Mouse (Mus musculus): ENCODE measurements around the gene Larp1b. TPM values are rescaled to one million over a fixed set of nuclear protein-coding genes. Genes with fewer than 3 reads are reported as not detected.

Gene Larp1b
- polyA plus RNA-seq, 1 experiment from 2014 or later = 5.0 TPM

- no peak overlapping the region for H3K9ac ChIP-seq
- WGBS = 84% methylated on average over 12 of the region's 12 CpGs
- no peaks in the 10 kb centered on the region for H3K9me3 ChIP-seq
- no peak overlapping the region for H3K27ac ChIP-seq
- H3K4me1 ChIP-seq (replicated peaks) = no peaks in the 10 kb centered on the region
- no peaks in the 10 kb centered on the region for H3K36me3 ChIP-seq
- no peak for ATAC-seq (ENCODE audit: low FRiP score)
- no peak overlapping the region for H3K4me2 ChIP-seq
- H3K4me3 ChIP-seq = no peak overlapping the region
- H3K27me3 ChIP-seq = no peaks in the 10 kb centered on the region
Measured at GRCm38 (mm10) chr3:41031286-41032210, 81.9 kb downstream of the Larp1b start.

GRCm38 (mm10) chr3:41038297-41038916, 88.8 kb downstream of the Larp1b start:
- no peak for ATAC-seq (ENCODE audit: low FRiP score)
- no peaks in the 10 kb centered on the region for H3K36me3 ChIP-seq
- no peak overlapping the region for H3K27ac ChIP-seq
- H3K9ac ChIP-seq = no peak overlapping the region
- no peak overlapping the region for H3K4me3 ChIP-seq
- H3K9me3 ChIP-seq = no peaks in the 10 kb centered on the region
- no peaks in the 10 kb centered on the region for H3K4me1 ChIP-seq (replicated peaks)
- no peak overlapping the region for H3K4me2 ChIP-seq
- H3K27me3 ChIP-seq = no peaks in the 10 kb centered on the region
- WGBS = 54% methylated on average over 5 of the region's 5 CpGs

- Histone ChIP-seq H3K4me1 (replicated peaks) (no peaks in the 10 kb centered on the region), H3K9me3 (no peaks in the 10 kb centered on the region), H3K4me2 (no peak overlapping the region), H3K36me3 (no peaks in the 10 kb centered on the region), H3K27ac (no peak overlapping the region), H3K9ac (no peak overlapping the region), H3K4me3 (no peak overlapping the region), H3K27me3 (no peaks in the 10 kb centered on the region)
- 69% methylated on average over 5 of the region's 5 CpGs for WGBS
- no peak for ATAC-seq (ENCODE audit: low FRiP score)
Measured at GRCm38 (mm10) chr3:41041241-41041640, 91.6 kb downstream of the Larp1b start.

- Histone ChIP-seq H3K4me1 (replicated peaks) (no peaks in the 10 kb centered on the region), H3K36me3 (no peaks in the 10 kb centered on the region), H3K4me3 (no peak overlapping the region), H3K4me2 (no peak overlapping the region), H3K27ac (no peak overlapping the region), H3K27me3 (no peaks in the 10 kb centered on the region), H3K9me3 (no peaks in the 10 kb centered on the region), H3K9ac (no peak overlapping the region)
- 0 out of 2 replicates have a peak, but pooled peaks have one; percentile 59 for ATAC-seq (ENCODE audit: low FRiP score)
- 82% methylated on average over 4 of the region's 4 CpGs for WGBS
Measured at GRCm38 (mm10) chr3:41042195-41042938, 92.7 kb downstream of the Larp1b start.

- no peak overlapping the region for H3K4me3 ChIP-seq
- ATAC-seq (ENCODE audit: low FRiP score) = no peak
- no peaks in the 10 kb centered on the region for H3K36me3 ChIP-seq
- H3K4me1 ChIP-seq (replicated peaks) = no peaks in the 10 kb centered on the region
- no peaks in the 10 kb centered on the region for H3K9me3 ChIP-seq
- H3K4me2 ChIP-seq = no peak overlapping the region
- H3K27me3 ChIP-seq = no peaks in the 10 kb centered on the region
- no peak overlapping the region for H3K27ac ChIP-seq
- 82% methylated on average over 11 of the region's 11 CpGs for WGBS
- H3K9ac ChIP-seq = no peak overlapping the region
Measured at GRCm38 (mm10) chr3:41043756-41044354, 94.2 kb downstream of the Larp1b start.

GRCm38 (mm10) chr3:41047838-41048237, 98.2 kb downstream of the Larp1b start:
- no peak overlapping the region for H3K4me3 ChIP-seq
- no peak for ATAC-seq (ENCODE audit: low FRiP score)
- no peaks in the 10 kb centered on the region for H3K9me3 ChIP-seq
- H3K9ac ChIP-seq = no peak overlapping the region
- no peak overlapping the region for H3K4me2 ChIP-seq
- H3K27me3 ChIP-seq = no peaks in the 10 kb centered on the region
- 75% methylated on average over 6 of the region's 6 CpGs for WGBS
- H3K36me3 ChIP-seq = no peaks in the 10 kb centered on the region
- no peak overlapping the region for H3K27ac ChIP-seq
- H3K4me1 ChIP-seq (replicated peaks) = no peaks in the 10 kb centered on the region

GRCm38 (mm10) chr3:41053334-41053733, 103.7 kb downstream of the Larp1b start:
- H3K27ac ChIP-seq = no peak overlapping the region
- H3K9me3 ChIP-seq = no peaks in the 10 kb centered on the region
- H3K36me3 ChIP-seq = no peaks in the 10 kb centered on the region
- no peak overlapping the region for H3K9ac ChIP-seq
- WGBS = 91% methylated on average over 3 of the region's 3 CpGs
- ATAC-seq (ENCODE audit: low FRiP score) = no peak
- H3K4me3 ChIP-seq = no peak overlapping the region
- H3K4me2 ChIP-seq = no peak overlapping the region
- H3K27me3 ChIP-seq = no peaks in the 10 kb centered on the region
- no peaks in the 10 kb centered on the region for H3K4me1 ChIP-seq (replicated peaks)

GRCm38 (mm10) chr3:41058395-41058794, 108.8 kb downstream of the Larp1b start:
- Histone ChIP-seq H3K27me3 (no peaks in the 10 kb centered on the region), H3K4me2 (no peak overlapping the region), H3K36me3 (peaks cover 1% of the 10 kb centered on the region; the same call in 1 of the 2 replicates), H3K27ac (no peak overlapping the region), H3K4me3 (no peak overlapping the region), H3K9me3 (no peaks in the 10 kb centered on the region), H3K9ac (no peak overlapping the region), H3K4me1 (replicated peaks) (no peaks in the 10 kb centered on the region)
- no peak for ATAC-seq (ENCODE audit: low FRiP score)
- 73% methylated on average over 2 of the region's 2 CpGs for WGBS

- ATAC-seq (ENCODE audit: low FRiP score) = no peak
- WGBS = 98% methylated on average over 3 of the region's 3 CpGs
- no peaks in the 10 kb centered on the region for H3K9me3 ChIP-seq
Measured at GRCm38 (mm10) chr3:41059249-41059648, 109.6 kb downstream of the Larp1b start.

GRCm38 (mm10) chr3:41061831-41062565, 112.4 kb downstream of the Larp1b start:
- WGBS = 91% methylated on average over 3 of the region's 3 CpGs
- no peaks in the 10 kb centered on the region for H3K9me3 ChIP-seq
- peaks cover 29% of the 10 kb centered on the region for H3K36me3 ChIP-seq
- H3K4me1 ChIP-seq (replicated peaks) = no peaks in the 10 kb centered on the region
- no peaks in the 10 kb centered on the region for H3K27me3 ChIP-seq
- no peak for ATAC-seq (ENCODE audit: low FRiP score)
- H3K4me2 ChIP-seq = no peak overlapping the region
- H3K27ac ChIP-seq = no peak overlapping the region
- no peak overlapping the region for H3K9ac ChIP-seq
- no peak overlapping the region for H3K4me3 ChIP-seq

More at GRCm38 (mm10) chr3:41059249-41059648, 109.6 kb downstream of the Larp1b start:
- no peak overlapping the region for H3K4me3 ChIP-seq
- no peak overlapping the region for H3K9ac ChIP-seq
- H3K27me3 ChIP-seq = no peaks in the 10 kb centered on the region
- no peak overlapping the region for H3K4me2 ChIP-seq
- no peak overlapping the region for H3K27ac ChIP-seq
- no peaks in the 10 kb centered on the region for H3K4me1 ChIP-seq (replicated peaks)
- H3K36me3 ChIP-seq = peaks cover 10% of the 10 kb centered on the region

- peaks cover 36% of the 10 kb centered on the region for H3K36me3 ChIP-seq
- H3K9ac ChIP-seq = no peak overlapping the region
- H3K27me3 ChIP-seq = no peaks in the 10 kb centered on the region
- no peaks in the 10 kb centered on the region for H3K4me1 ChIP-seq (replicated peaks)
- no peaks in the 10 kb centered on the region for H3K9me3 ChIP-seq
- H3K4me2 ChIP-seq = no peak overlapping the region
- no peak overlapping the region for H3K4me3 ChIP-seq
- no peak overlapping the region for H3K27ac ChIP-seq
- ATAC-seq (ENCODE audit: low FRiP score) = no peak
- WGBS = 98% methylated on average over 2 of the region's 2 CpGs
Measured at GRCm38 (mm10) chr3:41062758-41063157, 113.1 kb downstream of the Larp1b start.
